8 mouse cellular contexts compared by ENCODE assay signal in genomic region chr5:24598570-24599006, GRCm38 (mm10). TPM values are rescaled to one million over a fixed set of nuclear protein-coding genes. Genes with fewer than 3 reads are reported as not detected.
DNase-seq lines count a peak whose midpoint lies in the region; ATAC-seq lines count a peak whose summit lies in the region.

No protein-coding gene starts in this region.

- peaks cover 57% of the 10 kb centered on the region for H3K4me1 ChIP-seq in forebrain, embryonic 11.5 days (replicated peaks; ENCODE audit: control insufficient read depth, insufficient read depth, low read length)
- peaks cover 65% of the 10 kb centered on the region for H3K4me1 ChIP-seq in limb, embryonic 12.5 days (replicated peaks)
- H3K4me1 ChIP-seq in midbrain, embryonic 13.5 days (replicated peaks), result peaks cover 86% of the 10 kb centered on the region

- H3K36me3 ChIP-seq in forebrain, embryonic 11.5 days (ENCODE audit: control insufficient read depth, insufficient read depth, low read length), result peaks cover 6% of the 10 kb centered on the region; the same call in 1 of the 2 replicates
- H3K36me3 ChIP-seq in limb, embryonic 12.5 days, result peaks cover 28% of the 10 kb centered on the region
- H3K36me3 ChIP-seq in midbrain, embryonic 13.5 days, result peaks cover 23% of the 10 kb centered on the region

- H3K27me3 ChIP-seq in forebrain, embryonic 11.5 days (ENCODE audit: control insufficient read depth, insufficient read depth, low read length), result no peaks in the 10 kb centered on the region
- H3K27me3 ChIP-seq in limb, embryonic 12.5 days, result peaks cover 23% of the 10 kb centered on the region
- no peaks in the 10 kb centered on the region for H3K27me3 ChIP-seq in midbrain, embryonic 13.5 days

- peak overlapping the region; percentile 46 for H3K4me3 ChIP-seq in forebrain, embryonic 11.5 days (ENCODE audit: low read depth, low read length)
- peak overlapping the region; percentile 54 for H3K4me3 ChIP-seq in limb, embryonic 12.5 days (replicated peaks)
- H3K4me3 ChIP-seq in midbrain, embryonic 13.5 days (replicated peaks), result peak overlapping the region; percentile 52

- peak overlapping the region; percentile 57 for H3K27ac ChIP-seq in forebrain, embryonic 11.5 days (ENCODE audit: low read depth, low read length)
- H3K27ac ChIP-seq in limb, embryonic 12.5 days, result peak overlapping the region; percentile 35; the same call in 1 of the 2 replicates
- peak overlapping the region; percentile 68 for H3K27ac ChIP-seq in midbrain, embryonic 13.5 days

- peak overlapping the region; percentile 73 for H3K9ac ChIP-seq in forebrain, embryonic 11.5 days (ENCODE audit: low read length)
- H3K9ac ChIP-seq in limb, embryonic 12.5 days (replicated peaks), result peak overlapping the region; percentile 69
- H3K9ac ChIP-seq in midbrain, embryonic 13.5 days (replicated peaks), result peak overlapping the region; percentile 76

- intact Hi-C loops in heart, postnatal 25 days (cut with DNase I), result loop anchor here (5.0 kb wide), 2 partner anchors 66 to 86 kb away; no protein-coding TSS in a partner anchor

- no peaks in the 10 kb centered on the region for H3K9me3 ChIP-seq in forebrain, embryonic 11.5 days (ENCODE audit: control insufficient read depth, low read length)
- no peaks in the 10 kb centered on the region for H3K9me3 ChIP-seq in limb, embryonic 12.5 days
- no peaks in the 10 kb centered on the region for H3K9me3 ChIP-seq in midbrain, embryonic 13.5 days

- WGBS in forebrain, embryonic 11.5 days, result 2% methylated on average over 41 of the region's 41 CpGs
- 1% methylated on average over 41 of the region's 41 CpGs for WGBS in limb, embryonic 12.5 days
- WGBS in midbrain, embryonic 13.5 days, result under 1% methylated on average over 41 of the region's 41 CpGs

- DNase-seq in cerebellum, adult 11-12 months, result peak; percentile 66
- DNase-seq in adrenal gland, postnatal 10 days, result peak; percentile 80
- peak; percentile 86 for DNase-seq in forebrain, embryonic 11.5 days (ENCODE audit: low spot score)
- peak; percentile 28 for DNase-seq in heart, postnatal 25 days (ENCODE audit: low spot score)
- DNase-seq in thymus, postnatal 10 days (ENCODE audit: low spot score in 2 of 2), result peak; percentile 51 to 80

- ATAC-seq in cerebellum, adult (ENCODE audit: insufficient number of reproducible peaks, low FRiP score, low TSS enrichment), result no peak
- peak; percentile 28 for ATAC-seq in forebrain, embryonic 11.5 days (replicated peaks; ENCODE audit: low FRiP score)
- ATAC-seq in limb, embryonic 12.5 days (ENCODE audit: insufficient number of reproducible peaks, insufficient read depth, low FRiP score, low TSS enrichment, low read depth), result no peak
- ATAC-seq in midbrain, embryonic 13.5 days, result peak; percentile 31

- H3K4me2 ChIP-seq in forebrain, embryonic 11.5 days (ENCODE audit: low read depth, low read length, severe bottlenecking), result peak overlapping the region; percentile 90
- H3K4me2 ChIP-seq in limb, embryonic 12.5 days, result peak overlapping the region; percentile 98
- H3K4me2 ChIP-seq in midbrain, embryonic 13.5 days (replicated peaks), result peak overlapping the region; percentile 82

RNA-seq across cellular contexts. Expression of gene Chpf2, which starts 12.0 kb away (rescaled TPM):
- 10 to 100 TPM; 35.4 to 46.3 TPM for total RNA-seq in adrenal gland, postnatal 10 days (2021)
- polyA plus RNA-seq in forebrain, embryonic 11.5 days (2014; fragmentation: Nextera tagmentation; extraction: Ambion mirVana), result 11.4 and 11.5 TPM in 2 replicates
- total RNA-seq in heart, postnatal 25 days (2021), result 1 to 10 TPM; 7.8 to 9.7 TPM
- polyA plus RNA-seq in limb, embryonic 12.5 days (2016; fragmentation: Nextera tagmentation; extraction: Ambion mirVana), result 20.1 and 24.0 TPM in 2 replicates
- polyA plus RNA-seq in midbrain, embryonic 13.5 days (2015; fragmentation: Nextera tagmentation; extraction: Ambion mirVana), result 17.8 and 18.6 TPM in 2 replicates

RNA-seq across cellular contexts. Expression of gene Abcf2, which starts 21.3 kb away (rescaled TPM):
- total RNA-seq in adrenal gland, postnatal 10 days (2021), result 10 to 100 TPM; 51.0 to 53.3 TPM
- 153 and 165 TPM in 2 replicates for polyA plus RNA-seq in forebrain, embryonic 11.5 days (2014; fragmentation: Nextera tagmentation; extraction: Ambion mirVana)
- 10 to 100 TPM; 48.0 to 53.2 TPM for total RNA-seq in heart, postnatal 25 days (2021)
- 131 and 134 TPM in 2 replicates for polyA plus RNA-seq in limb, embryonic 12.5 days (2016; fragmentation: Nextera tagmentation; extraction: Ambion mirVana)
- polyA plus RNA-seq in midbrain, embryonic 13.5 days (2015; fragmentation: Nextera tagmentation; extraction: Ambion mirVana), result 98.2 and 103 TPM in 2 replicates

RNA-seq across cellular contexts. Expression of gene Smarcd3, which starts 25.6 kb away (rescaled TPM):
- total RNA-seq in adrenal gland, postnatal 10 days (2021), result 10 to 100 TPM; 16.4 to 26.0 TPM
- 76.0 and 93.8 TPM in 2 replicates for polyA plus RNA-seq in forebrain, embryonic 11.5 days (2014; fragmentation: Nextera tagmentation; extraction: Ambion mirVana)
- total RNA-seq in heart, postnatal 25 days (2021), result 10 to 100 TPM; 69.0 to 69.3 TPM
- polyA plus RNA-seq in limb, embryonic 12.5 days (2016; fragmentation: Nextera tagmentation; extraction: Ambion mirVana), result 68.5 and 72.6 TPM in 2 replicates
- 119 and 127 TPM in 2 replicates for polyA plus RNA-seq in midbrain, embryonic 13.5 days (2015; fragmentation: Nextera tagmentation; extraction: Ambion mirVana)

RNA-seq across cellular contexts. Expression of gene 4931409K22Rik, which starts 42.0 kb away (rescaled TPM):
- total RNA-seq in adrenal gland, postnatal 10 days (2021), result not detected
- polyA plus RNA-seq in forebrain, embryonic 11.5 days (2014; fragmentation: Nextera tagmentation; extraction: Ambion mirVana), result 0.20 TPM in 1 of 2 replicates, not detected in the other
- total RNA-seq in heart, postnatal 25 days (2021), result not detected
- polyA plus RNA-seq in limb, embryonic 12.5 days (2016; fragmentation: Nextera tagmentation; extraction: Ambion mirVana), result 0.06 and 0.19 TPM in 2 replicates
- 0.07 and 0.08 TPM in 2 replicates for polyA plus RNA-seq in midbrain, embryonic 13.5 days (2015; fragmentation: Nextera tagmentation; extraction: Ambion mirVana)

RNA-seq across cellular contexts. Expression of gene Asb10, which starts 57.8 kb away (rescaled TPM):
- 1 to 10 TPM; 1.0 to 6.2 TPM for total RNA-seq in adrenal gland, postnatal 10 days (2021)
- polyA plus RNA-seq in forebrain, embryonic 11.5 days (2014; fragmentation: Nextera tagmentation; extraction: Ambion mirVana), result 0.11 TPM in 1 of 2 replicates, not detected in the other
- 10 to 100 TPM; 85.1 to 85.9 TPM for total RNA-seq in heart, postnatal 25 days (2021)
- 0.72 and 1.1 TPM in 2 replicates for polyA plus RNA-seq in limb, embryonic 12.5 days (2016; fragmentation: Nextera tagmentation; extraction: Ambion mirVana)
- polyA plus RNA-seq in midbrain, embryonic 13.5 days (2015; fragmentation: Nextera tagmentation; extraction: Ambion mirVana), result 0.17 TPM in 1 of 2 replicates, not detected in the other

Comparison
In these comparisons a context has a peak if more than half of its experiments do, and no peak if none do; other contexts are left out.
1. DNase-seq: peak in every context shown above with its lines; median percentile 86 in forebrain, embryonic 11.5 days; 80 in adrenal gland, postnatal 10 days; 66 in cerebellum, adult 11-12 months; 66 in thymus, postnatal 10 days; 28 in heart, postnatal 25 days.
2. ATAC-seq: peak in forebrain, embryonic 11.5 days (single experiment) and midbrain, embryonic 13.5 days (single experiment); none in cerebellum, adult (single experiment) and limb, embryonic 12.5 days (single experiment).
3. Peak in every context shown above with its lines, with median percentiles within 50 percentile points of each other: H3K27ac ChIP-seq, H3K4me2 ChIP-seq, H3K4me3 ChIP-seq and H3K9ac ChIP-seq.